Mouse (Mus musculus) heart, postnatal 0 days (tissue): ENCODE measurements around the gene Vmp1.

ENCODE experiments used
- CTCF ChIP-seq: IDR thresholded peaks from 2 replicates; pipeline ENCODE4 v1.5.1; 2016; ENCODE audit warnings: antibody characterized with exemption, control low read depth, low read depth
- EP300 ChIP-seq: IDR thresholded peaks from 2 replicates; pipeline ENCODE4 v1.6.1; 2016; ENCODE audit warnings: antibody characterized with exemption, low read depth

- TF ChIP-seq CTCF (no peak), EP300 (no peak)
Observed at GRCm38 (mm10) chr11:86647706-86648447, 35.8 kb downstream of the Vmp1 start.
